Mouse (Mus musculus) heart, embryonic 15.5 days (tissue): ENCODE results near the gene Gorab. TPM values are rescaled to one million over a fixed set of nuclear protein-coding genes. Genes with fewer than 3 reads are reported as not detected.

Experiments used
- ATAC-seq: fragments of 200-750 bp; cut with Nextera tagmentation; replicated peaks from 2 replicates; pipeline ENCODE4 v1.8.0; 2017; ENCODE audit warnings: low read depth, moderate TSS enrichment; ENCODE audit not compliant: insufficient number of reproducible peaks, insufficient read depth, low FRiP score
- H3K27ac ChIP-seq: fragments of 300-500 bp; sonication (generic); 2 replicates; pipeline ENCODE4 v1.5.1; 2015; ENCODE audit warnings: mild to moderate bottlenecking, inconsistent platforms
- H3K27me3 ChIP-seq: fragments of 300-500 bp; sonication (generic); 2 replicates; pipeline ENCODE4 v1.6.1; 2015; ENCODE audit warnings: inconsistent platforms
- H3K36me3 ChIP-seq: fragments of 300-500 bp; sonication (generic); 2 replicates; pipeline ENCODE4 v1.6.1; 2015; ENCODE audit warnings: mild to moderate bottlenecking, inconsistent platforms
- H3K4me1 ChIP-seq: fragments of 300-500 bp; sonication (generic); replicated peaks from 2 replicates; pipeline ENCODE4 v1.6.1; 2015; ENCODE audit warnings: inconsistent platforms
- H3K4me2 ChIP-seq: fragments of 300-500 bp; sonication (generic); 2 replicates; pipeline ENCODE4 v1.6.1; 2015; ENCODE audit warnings: inconsistent platforms, mild to moderate bottlenecking, moderate library complexity
- H3K4me3 ChIP-seq: fragments of 300-500 bp; sonication (generic); 2 replicates; pipeline ENCODE4 v1.5.1; 2015; ENCODE audit warnings: mild to moderate bottlenecking, inconsistent platforms
- H3K9ac ChIP-seq: fragments of 300-500 bp; sonication (generic); 2 replicates; pipeline ENCODE4 v1.6.1; 2015; ENCODE audit warnings: mild to moderate bottlenecking, inconsistent platforms
- H3K9me3 ChIP-seq: fragments of 300-500 bp; sonication (generic); replicated peaks from 2 replicates; pipeline ENCODE4 v1.6.1; 2016; ENCODE audit warnings: inconsistent platforms
- WGBS: fragments of 180-500 bp; shearing (Covaris S2); methylation state at CpG from one replicate; pipeline ENCODE4 v1.1.7; 2015; ENCODE audit warnings: mixed read lengths; 5-methylcytosine and 5-hydroxymethylcytosine counted together
- polyA plus RNA-seq: library from polyadenylated mRNA; unstranded; fragments of >200 nt; fragmentation: Nextera tagmentation; extraction: Ambion mirVana; gene quantifications from 2 replicates; pipeline ENCODE4 v1.2.1, GENCODE M21; 2015

The Gorab gene
- polyA plus RNA-seq, 1 experiment from 2014 or later: 9.1 TPM

- H3K9me3 ChIP-seq: no peaks in the 10 kb centered on the region
- H3K9ac ChIP-seq: no peak overlapping the region
- no peak overlapping the region for H3K4me2 ChIP-seq
- no peak for ATAC-seq
- no peak overlapping the region for H3K27ac ChIP-seq
- H3K4me3 ChIP-seq: no peak overlapping the region
- peaks cover 8% of the 10 kb centered on the region; the same call in 1 of the 2 replicates for H3K36me3 ChIP-seq
- 88% methylated on average over 10 of the region's 10 CpGs for WGBS
- 0 out of 2 replicates have a peak, but pooled peaks cover 4% of the 10 kb centered on the region for H3K4me1 ChIP-seq
- H3K27me3 ChIP-seq: no peaks in the 10 kb centered on the region
Measured at GRCm38 (mm10) chr1:163382048-163382719, 21.3 kb downstream of the Gorab start.

GRCm38 (mm10) chr1:163380591-163380990 lies 22.9 kb downstream of the Gorab start:
- no peaks in the 10 kb centered on the region; the same call in 1 of the 2 replicates for H3K36me3 ChIP-seq
- H3K9me3 ChIP-seq: no peaks in the 10 kb centered on the region
- WGBS: 17% methylated on average over 1 of the region's 1 CpGs
- H3K27ac ChIP-seq: 0 out of 2 replicates have a peak overlapping the region, but pooled peaks have one; percentile 59
- no peak overlapping the region for H3K4me2 ChIP-seq
- peaks cover 12% of the 10 kb centered on the region; the same call in 1 of the 2 replicates for H3K4me1 ChIP-seq
- no peak overlapping the region for H3K4me3 ChIP-seq
- no peak for ATAC-seq
- no peaks in the 10 kb centered on the region for H3K27me3 ChIP-seq
- no peak overlapping the region for H3K9ac ChIP-seq

- Histone ChIP-seq H3K27me3 (no peaks in the 10 kb centered on the region), H3K4me3 (no peak overlapping the region), H3K36me3 (no peaks in the 10 kb centered on the region), H3K27ac (peak overlapping the region; percentile 59; the same call in 1 of the 2 replicates), H3K9me3 (no peaks in the 10 kb centered on the region), H3K4me1 (peaks cover 12% of the 10 kb centered on the region; the same call in 1 of the 2 replicates), H3K9ac (no peak overlapping the region), H3K4me2 (no peak overlapping the region)
- ATAC-seq: no peak
- 45% methylated on average over 4 of the region's 4 CpGs for WGBS
Measured at GRCm38 (mm10) chr1:163380072-163380471, 23.4 kb downstream of the Gorab start.

- H3K27ac ChIP-seq: no peak overlapping the region
- H3K9ac ChIP-seq: no peak overlapping the region
- H3K9me3 ChIP-seq: no peaks in the 10 kb centered on the region
- H3K4me2 ChIP-seq: no peak overlapping the region
- no peak for ATAC-seq
- H3K4me1 ChIP-seq: peaks cover 12% of the 10 kb centered on the region; the same call in 1 of the 2 replicates
- H3K36me3 ChIP-seq: no peaks in the 10 kb centered on the region
- H3K4me3 ChIP-seq: no peak overlapping the region
- WGBS: 63% methylated on average over 6 of the region's 6 CpGs
- no peaks in the 10 kb centered on the region for H3K27me3 ChIP-seq
Measured at GRCm38 (mm10) chr1:163377924-163378323, 25.5 kb downstream of the Gorab start.

- Histone ChIP-seq H3K4me1 (peaks cover 12% of the 10 kb centered on the region; the same call in 1 of the 2 replicates), H3K27ac (no peak overlapping the region), H3K4me3 (no peak overlapping the region), H3K9me3 (no peaks in the 10 kb centered on the region), H3K4me2 (no peak overlapping the region), H3K36me3 (no peaks in the 10 kb centered on the region), H3K27me3 (no peaks in the 10 kb centered on the region), H3K9ac (no peak overlapping the region)
- ATAC-seq: no peak
- WGBS: 60% methylated on average over 6 of the region's 6 CpGs
Measured at GRCm38 (mm10) chr1:163376818-163377581, 26.5 kb downstream of the Gorab start.

GRCm38 (mm10) chr1:163374455-163374854 lies 29.0 kb downstream of the Gorab start:
- H3K36me3 ChIP-seq: no peaks in the 10 kb centered on the region
- no peak overlapping the region for H3K4me3 ChIP-seq
- H3K9me3 ChIP-seq: no peaks in the 10 kb centered on the region
- no peak for ATAC-seq
- no peak overlapping the region for H3K4me2 ChIP-seq
- no peak overlapping the region for H3K9ac ChIP-seq
- H3K27ac ChIP-seq: no peak overlapping the region
- peaks cover 8% of the 10 kb centered on the region; the same call in 1 of the 2 replicates for H3K4me1 ChIP-seq
- no peaks in the 10 kb centered on the region for H3K27me3 ChIP-seq
- WGBS: 71% methylated on average over 5 of the region's 5 CpGs

GRCm38 (mm10) chr1:163362202-163362601 lies 41.3 kb downstream of the Gorab start:
- Histone ChIP-seq H3K4me2 (no peak overlapping the region), H3K36me3 (no peaks in the 10 kb centered on the region), H3K27ac (peak overlapping the region; percentile 73), H3K4me3 (no peak overlapping the region), H3K9ac (no peak overlapping the region), H3K4me1 (peaks cover 23% of the 10 kb centered on the region), H3K27me3 (no peaks in the 10 kb centered on the region), H3K9me3 (no peaks in the 10 kb centered on the region)
- no peak for ATAC-seq
- 60% methylated on average over 8 of the region's 8 CpGs for WGBS

GRCm38 (mm10) chr1:163361376-163361775 lies 42.1 kb downstream of the Gorab start:
- peak overlapping the region; percentile 24; the same call in 1 of the 2 replicates for H3K4me2 ChIP-seq
- peaks cover 23% of the 10 kb centered on the region for H3K4me1 ChIP-seq
- H3K27me3 ChIP-seq: no peaks in the 10 kb centered on the region
- H3K4me3 ChIP-seq: no peak overlapping the region
- H3K9me3 ChIP-seq: no peaks in the 10 kb centered on the region
- H3K36me3 ChIP-seq: no peaks in the 10 kb centered on the region
- 0 out of 2 replicates have a peak, but pooled peaks have one; percentile 35 for ATAC-seq
- 37% methylated on average over 5 of the region's 5 CpGs for WGBS
- peak overlapping the region; percentile 43; the same call in 1 of the 2 replicates for H3K27ac ChIP-seq
- no peak overlapping the region for H3K9ac ChIP-seq

GRCm38 (mm10) chr1:163360796-163361195 lies 42.7 kb downstream of the Gorab start:
- 23% methylated on average over 6 of the region's 6 CpGs for WGBS
- no peaks in the 10 kb centered on the region for H3K9me3 ChIP-seq
- H3K4me1 ChIP-seq: peaks cover 23% of the 10 kb centered on the region
- H3K36me3 ChIP-seq: no peaks in the 10 kb centered on the region
- H3K27ac ChIP-seq: peak overlapping the region; percentile 43
- H3K4me2 ChIP-seq: peak overlapping the region; percentile 24; the same call in 1 of the 2 replicates
- ATAC-seq: no peak
- H3K4me3 ChIP-seq: no peak overlapping the region
- H3K9ac ChIP-seq: no peak overlapping the region
- H3K27me3 ChIP-seq: no peaks in the 10 kb centered on the region

- peaks cover 23% of the 10 kb centered on the region for H3K4me1 ChIP-seq
- no peaks in the 10 kb centered on the region for H3K27me3 ChIP-seq
- no peaks in the 10 kb centered on the region for H3K36me3 ChIP-seq
- no peak for ATAC-seq
- no peak overlapping the region for H3K4me3 ChIP-seq
- WGBS: 88% methylated on average over 3 of the region's 3 CpGs
- no peak overlapping the region for H3K9ac ChIP-seq
- no peaks in the 10 kb centered on the region for H3K9me3 ChIP-seq
- no peak overlapping the region for H3K4me2 ChIP-seq
- H3K27ac ChIP-seq: no peak overlapping the region
Measured at GRCm38 (mm10) chr1:163359521-163359920, 43.9 kb downstream of the Gorab start.

- Histone ChIP-seq H3K4me3 (no peak overlapping the region), H3K27me3 (no peaks in the 10 kb centered on the region), H3K4me2 (no peak overlapping the region), H3K9me3 (no peaks in the 10 kb centered on the region), H3K27ac (no peak overlapping the region), H3K36me3 (no peaks in the 10 kb centered on the region), H3K9ac (no peak overlapping the region), H3K4me1 (peaks cover 14% of the 10 kb centered on the region)
- no peak for ATAC-seq
- WGBS: 58% methylated on average over 7 of the region's 7 CpGs
Measured at GRCm38 (mm10) chr1:163358165-163358564, 45.3 kb downstream of the Gorab start.
